Mouse (Mus musculus) urinary bladder, postnatal 14 days (tissue): ENCODE data around the gene Klra9.
"Not testable (repeated sequence)": the region's sequence is repeated elsewhere in the genome, so short reads cannot be mapped to it uniquely, and the experiment has no call there.

Experiments used
- DNase-seq: peaks from one replicate; pipeline ENCODE4 v3.0.0; 2021; ENCODE audit warnings: low spot score

The Klra9 gene

GRCm38 (mm10) chr6:130193012-130193411, at the start of gene Klra9:
Gene Klra9, minus strand, starts transcription at chr6:130193112.
- not testable (repeated sequence) for DNase-seq

DNA sequence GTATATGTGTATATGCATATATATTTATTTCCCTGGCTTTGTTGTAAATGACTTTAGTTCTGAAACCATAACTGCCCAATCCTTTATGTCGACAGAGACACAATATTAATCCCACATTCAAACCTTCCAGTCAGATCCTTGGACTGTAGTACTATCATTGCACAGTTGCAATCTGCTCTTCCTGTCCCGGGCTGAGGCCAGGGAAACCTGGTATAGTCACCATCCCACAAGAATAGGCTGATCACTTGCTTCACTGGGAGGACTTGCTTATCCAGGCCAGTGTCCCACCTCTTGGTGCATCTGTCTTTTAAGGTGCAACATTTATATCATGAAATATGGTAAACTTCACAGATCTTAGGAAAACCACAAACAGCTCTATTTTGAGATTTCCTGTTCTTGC, 44.6 kb upstream of the Klra9 start:
- DNase-seq, result no peak

DNA sequence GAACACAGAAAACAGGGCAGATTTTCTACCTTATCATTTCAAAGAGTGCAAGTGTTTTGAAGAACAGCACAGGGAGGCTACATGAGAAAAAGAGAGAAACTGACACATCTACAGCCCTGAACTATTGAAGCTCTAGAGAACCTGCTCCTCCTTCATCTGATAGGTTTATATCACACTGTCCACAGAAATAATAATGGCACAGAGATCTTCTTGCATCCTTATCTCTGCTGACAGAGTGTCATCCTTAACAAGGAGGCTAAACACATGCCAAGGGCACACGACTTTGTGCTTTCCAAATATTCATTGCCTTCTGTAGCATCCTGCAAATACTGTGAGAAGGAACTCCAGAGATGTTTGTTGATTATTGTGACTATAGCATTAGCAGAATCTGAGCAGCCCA, 43.7 kb upstream of the Klra9 start:
- DNase-seq, result no peak

DNA sequence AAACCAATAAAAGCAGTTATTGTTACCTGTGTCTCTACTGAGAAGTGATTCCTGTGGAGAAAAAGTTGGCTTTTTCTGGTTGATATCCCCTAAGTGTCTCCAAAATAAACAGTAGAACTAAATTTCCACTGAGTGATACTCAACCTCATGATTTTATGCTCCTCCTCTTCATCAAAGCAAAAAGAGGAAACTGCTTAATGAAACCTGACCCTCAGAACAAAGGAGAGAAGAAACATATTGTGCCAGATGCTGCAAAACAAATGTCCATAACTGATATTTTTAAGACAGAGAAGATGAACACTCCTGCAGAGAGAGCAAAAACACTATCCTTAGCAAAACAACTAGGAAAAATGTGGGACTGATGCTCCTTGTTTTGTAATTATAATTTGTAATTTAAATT, 40.3 kb upstream of the Klra9 start, which contains the start of gene Klra7:
Gene Klra7 (minus strand): TSS at position 101 of the 400 bp plus-strand sequence.
- DNase-seq, result no peak

- not testable (repeated sequence) for DNase-seq
Measured at GRCm38 (mm10) chr6:130197453-130197852, 4.5 kb upstream of the Klra9 start.

GRCm38 (mm10) chr6:130129798-130130197, 63.1 kb downstream of the Klra9 start, which contains the start of gene Klra8:
Gene Klra8, minus strand, starts transcription at chr6:130129898.
- DNase-seq, result not testable (repeated sequence)
